Mouse (Mus musculus) activated CD4-positive, CD25-positive, alpha-beta regulatory T cell, adult 4 months (primary cell): Measurements from ENCODE around the gene Usp5. TPM values are rescaled to one million over a fixed set of nuclear protein-coding genes. Genes with fewer than 3 reads are reported as not detected.
"Not testable (repeated sequence)": the region's sequence is repeated elsewhere in the genome, so short reads cannot be mapped to it uniquely, and the experiment has no call there.

Source experiments
- ATAC-seq: one replicate; pipeline ENCODE4 v1.8.0; 2017
- polyA plus RNA-seq, 2 experiments: library from polyadenylated mRNA; unstranded; fragments of 100-300 nt; shearing (Covaris generic); gene quantifications; one replicate each; pipeline ENCODE4 v1.2.1; 2017

Usp5 gene
- polyA plus RNA-seq, 2 experiments from 2014 or later, result 58.3 to 86.0 TPM

DNA sequence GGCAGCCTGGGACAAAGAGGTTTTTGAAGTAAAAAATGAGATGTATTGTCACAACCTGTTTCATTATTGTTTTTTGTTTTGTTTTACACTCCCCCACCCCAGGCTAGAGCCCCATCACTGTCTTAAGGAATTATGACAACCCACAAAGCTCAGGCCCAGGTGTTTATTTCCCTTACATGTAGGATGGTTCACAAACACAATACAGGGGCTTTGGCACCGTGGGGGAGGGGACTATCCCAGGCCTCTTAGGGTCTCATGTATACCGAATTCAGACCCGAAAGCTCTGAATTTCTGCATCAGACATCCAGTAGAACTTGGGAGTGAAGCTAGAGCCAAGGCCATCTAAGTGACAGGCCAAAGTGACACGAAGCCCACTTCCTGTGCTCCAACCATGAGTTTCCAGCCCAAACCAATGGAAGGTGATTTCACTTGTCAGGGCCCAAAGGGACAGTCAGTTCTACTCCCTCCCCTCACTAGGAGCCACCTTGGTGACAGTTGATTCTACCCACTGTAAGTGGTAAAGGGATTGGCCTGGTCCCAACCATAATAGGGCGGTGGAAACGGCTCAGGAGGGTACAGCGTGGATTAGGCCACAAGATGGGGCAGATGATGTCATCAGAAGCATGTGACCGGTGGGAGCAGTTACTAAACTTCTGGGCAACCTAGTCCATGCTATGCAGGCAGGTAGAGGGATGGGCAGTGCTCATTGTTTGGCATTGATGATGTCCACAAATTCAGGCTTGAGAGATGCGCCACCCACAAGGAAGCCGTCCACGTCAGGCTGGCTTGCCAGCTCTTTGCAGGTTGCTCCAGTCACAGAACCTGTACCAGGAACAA, 18.5 kb downstream of the Usp5 start:
- ATAC-seq, result not testable (repeated sequence)

DNA sequence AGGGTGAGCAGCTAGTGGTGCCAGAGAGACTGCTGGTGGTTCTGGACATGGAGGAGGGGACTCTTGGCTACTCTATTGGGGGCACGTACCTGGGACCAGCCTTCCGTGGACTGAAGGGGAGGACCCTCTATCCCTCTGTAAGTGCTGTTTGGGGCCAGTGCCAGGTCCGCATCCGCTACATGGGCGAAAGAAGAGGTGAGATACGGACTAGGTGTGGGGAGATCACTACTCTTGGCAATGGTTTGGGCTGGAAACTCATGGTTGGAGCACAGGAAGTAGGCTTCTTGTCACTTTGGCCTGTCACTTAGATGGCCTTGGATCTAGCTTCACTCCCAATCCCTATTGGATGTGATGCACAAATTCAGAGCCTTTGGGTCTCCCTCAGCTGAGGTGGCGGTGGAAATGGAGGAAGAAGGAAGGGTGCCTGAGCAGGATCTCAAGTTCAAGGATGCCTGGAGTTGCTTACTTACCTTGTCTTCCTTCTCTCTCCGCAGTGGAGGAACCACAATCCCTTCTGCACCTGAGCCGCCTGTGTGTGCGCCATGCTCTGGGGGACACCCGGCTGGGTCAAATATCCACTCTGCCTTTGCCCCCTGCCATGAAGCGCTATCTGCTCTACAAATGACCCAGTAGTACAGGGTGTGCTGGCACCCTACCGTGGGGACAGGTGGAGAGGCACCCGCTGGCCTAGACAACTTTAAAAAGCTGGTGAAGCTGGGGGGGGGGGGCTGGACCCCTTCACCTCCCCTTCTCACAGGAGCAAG, 19.3 kb downstream of the Usp5 start:
- ATAC-seq, result no peak

DNA sequence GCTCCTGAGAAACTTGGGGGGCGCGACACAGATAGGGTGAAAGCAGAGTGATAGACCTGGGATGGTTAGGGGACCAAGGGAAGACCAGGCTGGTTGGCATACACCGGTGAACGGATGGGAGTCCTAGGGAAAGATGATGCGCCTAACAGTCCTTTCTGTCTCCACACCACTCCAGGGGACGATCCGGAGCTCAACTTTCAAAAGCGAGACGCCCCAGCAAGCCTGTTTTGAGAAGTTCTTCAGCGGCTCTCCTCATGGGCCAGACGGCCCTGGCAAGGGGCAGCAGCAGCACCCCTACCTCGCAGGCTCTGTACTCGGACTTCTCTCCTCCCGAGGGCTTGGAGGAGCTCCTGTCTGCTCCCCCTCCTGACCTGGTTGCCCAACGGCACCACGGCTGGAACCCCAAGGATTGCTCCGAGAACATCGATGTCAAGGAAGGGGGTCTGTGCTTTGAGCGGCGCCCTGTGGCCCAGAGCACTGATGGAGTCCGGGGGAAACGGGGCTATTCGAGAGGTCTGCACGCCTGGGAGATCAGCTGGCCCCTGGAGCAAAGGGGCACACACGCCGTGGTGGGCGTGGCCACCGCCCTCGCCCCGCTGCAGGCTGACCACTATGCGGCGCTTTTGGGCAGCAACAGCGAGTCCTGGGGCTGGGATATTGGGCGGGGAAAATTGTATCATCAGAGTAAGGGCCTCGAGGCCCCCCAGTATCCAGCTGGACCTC, 20.1 kb downstream of the Usp5 start:
- no peak for ATAC-seq

DNA sequence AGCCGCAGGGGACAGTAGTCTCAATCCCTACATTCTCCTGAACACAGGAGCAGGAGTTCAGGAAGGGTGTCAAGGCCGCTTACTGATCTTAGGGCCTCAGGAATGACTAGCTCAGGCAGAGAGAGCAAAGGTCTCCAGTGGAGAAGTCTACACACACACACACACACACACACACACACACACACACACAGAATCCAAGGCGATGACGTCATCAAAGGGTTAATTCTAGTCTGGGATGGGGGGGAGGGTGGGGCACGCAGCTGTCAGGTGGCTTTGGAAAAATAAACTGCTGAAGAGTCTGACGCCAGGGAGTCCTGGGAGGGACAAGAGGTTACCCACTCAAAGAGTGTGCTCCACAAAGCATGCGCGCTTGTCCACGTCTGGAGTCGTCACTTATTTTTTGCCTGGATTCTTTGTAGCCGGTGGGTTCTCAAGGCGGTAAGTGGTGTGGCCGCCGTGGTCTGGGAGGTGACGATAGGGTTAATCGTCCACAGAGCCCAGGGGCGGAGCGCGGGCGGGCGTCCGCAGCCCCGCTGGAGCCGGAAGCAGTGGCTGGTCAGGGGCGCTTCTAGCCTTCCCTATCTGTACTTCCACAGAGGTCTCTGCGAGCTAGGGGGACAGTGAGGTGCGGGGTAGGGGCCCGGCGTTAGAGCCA, 20.8 kb downstream of the Usp5 start, which contains the start of gene Spsb2:
Gene Spsb2 (plus strand): TSS at position 304 of the 655 bp plus-strand sequence.
- ATAC-seq, result no peak

DNA sequence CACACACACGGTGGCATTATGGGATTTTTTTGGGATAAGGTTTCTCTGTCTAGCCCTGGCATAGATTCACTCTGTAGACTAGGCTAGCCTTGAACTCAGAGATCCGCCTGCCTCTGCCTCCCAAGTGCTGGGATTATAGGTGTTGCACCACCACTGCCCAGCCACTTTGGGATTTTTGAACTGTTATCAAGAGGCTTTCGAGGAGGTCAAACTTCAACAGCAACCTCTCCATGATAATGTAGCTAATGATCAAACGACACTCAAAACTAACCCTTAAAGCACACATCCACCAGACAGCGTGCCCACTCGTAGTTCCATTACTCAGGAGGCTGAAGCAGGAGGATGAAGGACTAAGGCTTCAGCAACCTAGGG, 21.3 kb downstream of the Usp5 start:
- no peak for ATAC-seq

DNA sequence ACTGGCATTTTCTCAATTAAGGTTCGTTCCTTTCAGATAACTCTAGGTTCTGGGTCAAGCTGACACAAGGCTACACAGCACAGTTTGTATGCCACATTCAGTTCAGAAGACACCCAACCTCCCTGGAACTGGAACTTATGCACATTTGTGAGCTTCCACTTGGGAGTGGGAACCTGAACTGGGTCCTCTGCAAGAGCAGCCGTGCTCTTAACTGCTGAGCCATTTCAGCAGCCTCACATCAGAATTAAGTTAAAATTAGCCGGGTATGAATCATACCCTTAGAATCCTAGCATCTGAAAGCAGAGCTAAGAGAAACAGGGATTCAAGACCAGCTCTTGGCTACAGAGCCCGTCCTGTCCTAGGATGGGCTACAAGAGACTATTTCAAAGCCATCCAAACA, 21.9 kb downstream of the Usp5 start:
- no peak for ATAC-seq

DNA sequence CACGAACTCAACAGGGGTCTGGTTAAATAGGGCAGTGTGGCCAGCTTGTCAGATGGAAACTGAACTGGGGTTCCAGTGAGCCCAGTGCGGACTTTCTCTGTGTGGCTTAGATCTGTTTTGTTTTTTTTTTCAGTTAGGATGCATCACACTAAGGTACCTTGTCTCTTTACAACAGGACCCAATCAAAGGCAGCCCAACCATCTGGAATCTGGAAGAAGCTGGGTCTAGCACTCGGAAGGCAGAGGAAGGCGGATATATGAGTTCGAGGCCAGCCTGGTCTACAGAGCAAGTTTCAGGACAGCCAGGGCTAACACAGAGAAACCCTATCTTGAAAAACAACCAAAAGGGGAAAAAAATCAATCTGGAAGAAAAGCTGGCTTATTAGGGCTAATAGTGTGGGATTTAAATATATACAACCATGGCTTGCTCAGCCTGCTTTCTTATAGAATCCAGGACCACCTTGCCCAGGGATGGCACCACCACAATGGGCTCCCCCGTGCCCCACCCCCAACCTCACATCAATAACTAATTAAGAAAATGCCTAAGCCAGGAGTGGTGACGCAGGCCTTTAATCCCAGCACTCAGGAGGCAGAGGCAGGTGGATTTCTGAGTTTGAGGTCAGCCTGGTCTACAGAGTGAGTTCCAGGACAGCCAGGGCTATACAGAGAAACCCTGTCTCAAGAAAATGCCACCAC, 22.7 kb downstream of the Usp5 start:
- no peak for ATAC-seq

DNA sequence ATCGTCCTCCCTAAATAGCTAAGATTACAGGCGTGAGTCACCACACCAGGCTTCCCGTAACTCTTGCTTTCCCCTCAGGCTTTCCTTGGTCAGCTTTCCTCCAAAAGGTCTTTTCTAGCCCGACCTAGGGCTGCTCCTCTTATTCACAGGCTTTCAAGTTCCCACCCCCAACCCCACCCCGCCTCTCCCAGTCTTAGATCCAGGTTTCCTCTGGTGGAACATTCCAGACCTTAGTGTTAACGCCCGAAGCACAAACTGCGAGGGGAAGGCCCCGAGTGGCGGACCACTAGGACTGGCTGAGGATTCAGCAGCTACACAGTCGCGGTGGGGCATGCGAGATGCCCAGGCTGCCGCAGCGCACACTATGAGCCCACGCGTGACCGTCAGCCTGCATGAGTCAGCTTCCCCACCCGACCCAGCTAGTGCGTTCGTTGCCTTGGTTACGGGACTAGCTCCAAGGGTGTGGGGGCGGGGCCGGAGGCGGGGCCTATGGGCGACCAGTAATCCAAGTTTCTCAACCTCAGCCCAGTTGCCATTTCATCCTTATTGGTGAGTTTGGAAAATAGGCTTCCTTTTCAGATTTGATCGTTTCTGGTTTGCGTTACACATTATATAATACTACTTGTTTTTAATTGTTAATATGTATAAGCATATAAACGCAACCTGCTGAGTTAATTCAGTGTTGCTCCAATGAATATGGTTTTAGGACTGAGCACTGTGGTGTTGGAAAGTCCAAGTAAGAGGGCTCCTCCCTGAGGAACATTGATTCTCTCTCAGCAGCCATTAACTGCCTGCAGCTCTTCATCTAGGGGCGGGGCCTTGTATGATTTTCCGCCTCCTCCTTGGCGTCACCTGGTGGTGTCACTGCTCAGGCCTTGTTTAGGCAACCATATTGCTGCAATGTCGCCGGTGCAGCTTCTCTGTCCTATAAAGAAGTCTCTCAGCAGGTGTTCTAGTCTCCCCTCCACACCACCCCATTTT, 23.7 kb downstream of the Usp5 start:
- ATAC-seq, result peak; percentile 75

DNA sequence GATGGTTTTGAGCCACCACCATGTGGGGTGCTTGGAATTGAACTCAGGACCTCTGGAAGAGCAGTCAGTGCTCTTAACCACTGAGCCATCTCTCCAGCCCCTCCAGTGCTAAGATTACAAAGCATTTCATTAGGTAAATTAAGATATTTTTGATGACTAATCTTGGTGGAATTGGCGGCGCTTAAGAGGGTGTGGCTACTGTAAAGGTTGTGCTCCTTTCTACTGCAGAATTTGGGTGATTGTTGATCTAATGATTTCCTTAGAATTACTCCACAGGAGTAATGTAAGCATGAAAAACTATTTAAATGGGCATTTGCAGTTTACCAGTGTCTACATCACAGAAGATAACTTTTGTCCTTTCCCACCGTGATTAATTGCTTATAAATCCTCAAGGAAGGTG, 24.9 kb downstream of the Usp5 start:
- ATAC-seq, result no peak

DNA sequence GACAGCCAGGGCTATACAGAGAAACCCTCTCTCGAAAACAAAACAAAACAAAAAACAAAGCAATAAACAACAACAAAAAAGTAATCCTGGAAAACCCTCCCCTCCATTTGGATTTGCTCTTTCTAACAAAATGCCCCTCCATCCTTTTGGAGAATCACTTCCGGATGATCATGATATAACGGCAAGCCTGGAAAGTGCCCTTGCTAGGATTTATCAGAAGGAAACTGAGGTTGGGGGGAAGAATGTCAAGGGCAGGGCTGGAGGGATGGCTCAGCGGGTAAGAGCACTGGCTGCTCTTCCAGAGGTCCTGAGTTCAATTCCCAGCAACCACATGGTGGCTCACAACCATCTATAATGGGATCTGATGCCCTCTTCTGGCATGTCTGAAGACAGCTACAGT, 25.6 kb downstream of the Usp5 start:
- not testable (repeated sequence) for ATAC-seq

DNA sequence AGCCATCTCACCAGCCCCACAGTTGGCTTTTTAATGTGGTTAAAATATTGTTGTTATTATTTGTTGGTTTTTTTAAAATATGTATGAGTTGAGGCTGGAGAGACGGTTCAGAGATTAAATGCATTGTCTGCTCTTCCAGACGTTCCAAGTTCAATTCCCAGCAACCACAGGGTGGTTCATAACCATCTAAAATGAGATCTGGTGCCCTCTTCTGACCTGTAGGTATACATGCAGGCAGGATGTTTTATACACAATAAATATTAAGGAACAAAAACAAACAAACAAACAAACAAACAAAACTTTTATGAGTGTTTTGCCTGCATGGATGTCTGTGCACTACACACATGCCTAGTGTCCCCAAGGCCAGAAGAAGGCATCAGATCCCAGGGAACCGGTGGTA, 26.2 kb downstream of the Usp5 start:
- no peak for ATAC-seq

DNA sequence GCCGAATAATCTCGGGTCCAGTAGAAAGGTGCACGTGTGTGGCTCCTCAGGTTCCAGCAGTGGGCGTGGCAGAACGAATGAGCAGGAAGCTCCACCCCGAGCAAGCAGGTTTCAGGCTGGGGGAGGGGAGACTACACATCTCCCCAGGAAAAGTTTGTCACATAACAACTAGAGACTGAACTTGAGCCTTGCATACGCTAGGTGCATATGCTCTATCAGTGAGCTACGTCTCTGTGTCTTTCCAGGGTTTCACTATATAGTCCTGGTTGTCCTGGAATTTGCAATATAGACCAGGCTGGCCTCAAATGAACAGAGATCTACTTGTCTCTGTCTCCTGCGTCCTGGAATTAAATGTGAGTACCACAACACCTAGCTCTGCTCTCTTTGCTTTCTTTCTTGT, 26.9 kb downstream of the Usp5 start:
- ATAC-seq, result not testable (repeated sequence)

DNA sequence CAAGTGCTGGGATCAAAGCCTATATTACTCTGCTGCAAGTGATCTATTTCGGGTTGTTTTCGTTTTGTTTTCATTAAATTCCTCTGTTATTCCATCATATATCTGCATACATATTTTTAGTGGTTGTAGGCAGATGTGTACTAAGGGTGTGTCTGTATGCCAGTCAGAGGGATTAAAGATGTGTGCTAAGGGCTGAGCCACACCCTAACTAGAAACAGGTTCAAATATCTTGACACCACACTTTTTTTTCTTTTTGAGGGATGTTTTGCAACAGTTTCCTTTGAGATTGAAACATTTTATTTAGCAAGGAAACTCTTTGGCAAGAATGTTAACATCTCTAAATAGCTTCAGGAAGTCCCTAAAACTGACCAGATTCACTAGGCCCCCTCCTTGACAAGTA, 33.1 kb downstream of the Usp5 start:
- ATAC-seq, result no peak

DNA sequence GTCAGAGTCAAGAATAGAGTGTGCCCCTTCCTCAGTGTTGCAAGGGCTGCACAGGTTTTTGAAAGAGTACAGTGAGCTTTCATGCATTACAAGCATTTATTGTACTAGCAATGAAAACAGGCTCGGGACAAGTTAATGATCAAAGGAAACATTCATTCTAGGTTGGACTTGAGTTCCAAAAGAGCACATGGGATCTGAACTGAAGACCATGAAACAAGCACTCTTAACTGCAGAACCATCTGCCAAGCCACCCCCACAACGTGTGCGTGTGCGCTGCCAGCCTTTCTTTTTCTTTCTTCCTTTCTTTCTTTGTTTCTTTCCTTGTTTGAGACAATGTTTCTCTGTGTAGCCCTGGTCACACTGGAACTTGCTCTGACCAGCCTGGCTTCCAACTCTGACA, 33.5 kb downstream of the Usp5 start:
- ATAC-seq, result no peak

DNA sequence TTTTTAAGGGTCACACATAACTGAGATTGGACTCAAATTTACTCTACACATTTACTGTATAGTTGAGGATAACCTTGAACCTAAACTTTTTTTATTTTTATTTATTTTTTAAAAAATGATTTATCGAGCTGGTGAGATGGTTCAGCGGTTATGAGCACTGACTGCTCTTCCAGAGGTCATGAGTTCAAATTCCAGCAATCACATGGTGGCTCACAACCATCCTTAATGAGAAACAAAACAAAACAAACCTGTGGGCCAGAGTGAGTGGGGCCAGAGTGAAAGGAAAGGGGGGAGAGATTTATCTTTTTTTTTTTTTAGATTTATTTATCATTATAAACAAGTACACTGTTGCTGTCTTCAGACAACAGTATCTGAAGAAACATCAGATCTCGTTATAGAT, 37.4 kb downstream of the Usp5 start:
- ATAC-seq, result no peak

DNA sequence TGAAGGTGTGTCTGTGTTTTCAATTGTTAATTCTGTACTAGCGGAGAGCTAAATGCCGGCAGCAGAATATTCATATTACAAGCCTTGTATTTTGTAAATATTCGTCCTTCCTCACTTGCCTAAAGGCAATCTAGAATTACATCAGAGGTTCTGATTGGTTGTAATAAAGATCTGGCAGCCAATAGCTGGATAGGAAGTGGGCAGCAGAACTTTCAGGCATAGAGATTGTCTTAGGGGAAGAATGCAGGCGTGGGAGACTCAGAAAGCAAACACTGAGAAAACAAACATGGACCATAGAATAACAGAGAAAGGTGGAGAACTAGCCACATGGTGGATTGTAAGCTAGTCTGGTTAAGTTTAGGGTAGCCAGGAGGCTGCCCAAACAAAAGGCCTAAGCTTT, 39.2 kb downstream of the Usp5 start:
- no peak for ATAC-seq

DNA sequence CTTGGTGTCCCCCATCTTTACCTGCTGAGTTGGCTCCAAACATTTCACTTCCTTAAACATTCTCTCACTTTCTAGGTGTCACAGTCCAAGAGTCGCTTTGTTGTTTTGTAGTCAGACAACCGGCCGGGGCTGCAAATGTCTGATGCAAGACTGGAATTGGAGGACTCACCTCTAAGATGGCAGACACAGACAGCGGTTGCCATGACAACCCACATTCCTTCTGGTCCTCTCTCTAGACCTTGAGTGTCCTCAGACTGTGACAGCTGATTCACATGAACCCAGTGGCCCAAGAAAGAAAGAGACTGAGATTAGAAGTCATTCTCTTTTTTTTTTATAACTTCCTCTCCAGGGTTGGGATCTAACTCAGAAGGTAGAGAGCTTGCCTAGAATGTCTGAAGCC, 39.8 kb downstream of the Usp5 start:
- ATAC-seq, result no peak

DNA sequence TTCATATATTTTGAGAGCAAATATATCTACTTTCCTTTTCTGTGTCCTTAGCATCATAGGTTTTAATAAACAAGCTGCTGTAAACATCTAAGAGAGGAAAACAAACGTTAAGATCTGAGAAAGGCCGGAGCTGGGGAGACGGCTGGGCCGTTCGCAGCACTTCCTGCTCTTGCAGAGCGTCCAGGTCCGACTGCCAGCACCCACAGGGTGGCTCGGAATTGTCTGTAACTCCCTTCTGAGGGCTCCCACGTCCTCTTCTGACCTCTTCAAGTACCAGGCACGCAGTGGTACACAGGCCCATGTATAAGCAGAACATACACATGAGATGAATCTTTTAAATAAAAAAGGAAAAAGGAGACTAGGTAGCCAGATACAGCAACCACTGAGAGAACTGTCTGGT, 41.6 kb downstream of the Usp5 start:
- no peak for ATAC-seq

DNA sequence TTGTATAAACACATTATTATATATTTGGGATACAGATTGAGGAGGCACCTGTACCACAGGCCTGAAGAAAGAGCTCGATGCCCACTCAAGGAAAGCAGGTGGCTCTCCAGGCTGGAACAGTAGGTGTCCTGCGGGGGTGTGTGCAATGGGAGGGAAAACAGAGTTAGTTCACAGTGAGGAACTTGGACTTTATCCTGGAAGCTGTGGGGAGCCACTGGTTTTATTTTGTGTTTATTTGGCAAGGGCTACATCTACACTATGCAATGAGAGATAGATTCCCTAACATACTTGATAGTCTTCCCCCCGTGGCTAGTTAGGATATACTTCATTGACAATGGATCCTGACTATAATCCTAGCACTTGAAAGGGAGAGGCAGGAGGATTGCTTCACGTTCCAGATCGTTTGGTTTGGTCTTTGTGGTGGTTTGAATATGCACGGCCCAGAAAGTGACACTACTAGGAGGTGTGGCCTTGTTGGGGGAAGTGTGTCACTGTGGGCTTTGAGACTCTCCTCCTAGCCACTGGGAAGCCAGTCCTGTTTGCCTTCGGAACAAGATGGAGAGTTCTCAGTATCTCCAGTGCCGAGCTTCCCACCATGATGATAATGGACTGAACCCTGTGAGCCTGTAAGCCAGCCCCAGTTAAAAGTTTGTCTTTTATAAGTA, 42.4 kb downstream of the Usp5 start:
- ATAC-seq, result no peak

DNA sequence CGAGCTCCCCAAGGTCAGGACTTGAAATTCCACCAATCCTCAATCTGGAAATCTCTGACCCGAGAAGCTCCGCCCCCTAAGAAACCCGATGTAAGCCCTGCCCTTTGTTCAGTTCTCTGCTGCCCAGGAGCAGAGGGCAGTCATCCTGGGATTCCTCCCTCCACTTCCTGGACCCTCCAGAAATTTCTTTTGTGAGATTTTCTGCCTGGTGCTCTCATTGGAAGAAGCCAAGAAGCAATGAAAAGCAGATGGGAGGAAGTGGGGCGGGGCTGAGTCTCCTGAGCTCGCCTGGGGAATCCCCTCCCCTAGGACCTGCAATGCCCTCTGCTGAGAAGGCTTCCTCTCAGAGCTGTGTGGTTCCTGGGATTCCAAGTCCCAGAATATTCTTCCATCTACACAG, 46.8 kb downstream of the Usp5 start:
- ATAC-seq, result peak; percentile 63
